Mouse (Mus musculus): ENCODE data around the gene L3mbtl2. TPM values are rescaled to one million over a fixed set of nuclear protein-coding genes. Genes with fewer than 3 reads are reported as not detected.

Gene L3mbtl2
- 10 to 100 TPM; 17.6 to 19.5 TPM for total RNA-seq (2023)

GRCm38 (mm10) chr15:81663697-81664561, at the start of gene L3mbtl2:
TSS of gene L3mbtl2 (plus strand) at chr15:81663889.

GRCm38 (mm10) chr15:81697175-81697574, 33.5 kb downstream of the L3mbtl2 start, which contains the start of gene Chadl:
TSS of gene Chadl (minus strand) at chr15:81697287.

Other genes starting within 250 kb of the L3mbtl2 start
- 10 to 100 TPM; 75.0 to 77.8 TPM for gene Rbx1, start 197.6 kb upstream of the L3mbtl2 start, total RNA-seq (2023)
- gene Ep300, start 78.5 kb upstream of the L3mbtl2 start, total RNA-seq (2023) = 100 to 1,000 TPM; 174 to 196 TPM
- gene Chadl, start 33.4 kb downstream of the L3mbtl2 start, total RNA-seq (2023) = not detected
- 10 to 100 TPM; 13.9 to 15.0 TPM for gene Zc3h7b, start 81.2 kb downstream of the L3mbtl2 start, total RNA-seq (2023)
- gene Rangap1, start 81.6 kb downstream of the L3mbtl2 start, total RNA-seq (2023) = 10 to 100 TPM; 32.4 to 33.7 TPM
- 10 to 100 TPM; 21.3 to 29.3 TPM for gene Tef, start 138.5 kb downstream of the L3mbtl2 start, total RNA-seq (2023)
- gene Tob2, start 194.9 kb downstream of the L3mbtl2 start, total RNA-seq (2023) = 10 to 100 TPM; 77.5 to 90.4 TPM
- gene Phf5a, start 208.0 kb downstream of the L3mbtl2 start, total RNA-seq (2023) = 10 to 100 TPM; 41.4 to 47.2 TPM
- gene Aco2, start 208.4 kb downstream of the L3mbtl2 start, total RNA-seq (2023) = 100 to 1,000 TPM; 113 to 117 TPM